Mouse (Mus musculus) spleen, postnatal 14 days (tissue): ENCODE results near the gene Psmb8.

ENCODE experiments used
- DNase-seq, 2 experiments: peaks; one replicate each; pipeline ENCODE4 v3.0.0; 2021 to 2022; ENCODE audit warnings: low spot score in 2 of 2

Psmb8 gene

DNA sequence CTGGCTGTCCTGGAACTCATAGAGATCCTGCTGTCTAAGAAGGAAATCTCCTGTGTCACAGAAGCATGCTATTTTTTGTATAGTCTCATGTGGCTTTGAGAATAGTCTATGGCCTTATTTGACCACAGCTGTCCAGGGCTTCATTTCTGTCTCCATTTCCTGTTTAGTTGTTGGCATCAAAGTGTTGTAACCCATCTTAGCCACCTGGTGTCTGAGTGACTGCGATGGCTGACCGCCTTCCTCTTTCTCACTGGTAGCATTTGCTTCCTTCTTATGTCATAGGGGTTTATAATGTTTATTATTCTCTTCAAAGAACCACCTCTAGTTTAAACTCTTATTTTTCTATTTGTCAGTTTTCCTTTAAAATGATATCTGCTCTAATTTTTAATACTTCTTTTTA, 51.2 kb downstream of the Psmb8 start:
- DNase-seq: no peak

- DNase-seq: no peak
These were observed 51.8 kb downstream of the Psmb8 start for GRCm38 (mm10) chr17:34249361-34249760.

DNA sequence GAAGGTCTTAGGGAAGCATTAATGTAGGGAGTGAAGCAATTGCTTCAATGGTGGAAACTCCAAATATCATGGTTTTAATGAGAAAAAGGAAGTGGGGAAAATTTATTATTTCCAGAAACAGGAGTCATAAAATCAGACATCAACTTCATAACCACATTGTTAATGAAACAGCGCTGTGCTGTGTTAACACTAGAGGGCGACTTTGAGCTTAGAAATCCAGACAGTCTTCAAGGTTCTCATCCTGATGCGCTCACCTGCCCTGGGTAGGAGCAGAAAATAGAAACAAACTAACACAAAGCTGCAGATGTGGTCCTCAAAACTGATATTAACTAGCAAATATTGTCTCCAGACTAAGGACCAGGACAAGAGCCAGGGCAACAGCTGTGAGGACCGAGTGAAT, 52.4 kb downstream of the Psmb8 start:
- DNase-seq: peak in 1 of 2 experiments; percentile 43
